Mouse (Mus musculus) CH12.LX (cell line): ENCODE measurements around the gene Dennd5a. TPM values are rescaled to one million over a fixed set of nuclear protein-coding genes. Genes with fewer than 3 reads are reported as not detected.

Experiments used
- DNase-seq: peaks from one replicate; pipeline ENCODE4 v3.0.0-alpha.2; 2013; ENCODE audit errors: extremely low read depth
- H3K27ac ChIP-seq: 2 replicates; pipeline ENCODE4 v1.5.1; 2012; ENCODE audit warnings: low read depth, mild to moderate bottlenecking, control low read depth, moderate library complexity; ENCODE audit not compliant: insufficient read depth
- H3K27me3 ChIP-seq: replicated peaks from 2 replicates; pipeline ENCODE3; 2012; ENCODE audit warnings: inconsistent platforms
- H3K36me3 ChIP-seq, 2 experiments: replicated peaks in 1 of 2; 2 replicates each; pipeline versions ENCODE3 to v1.6.1; 2012; ENCODE audit warnings: inconsistent platforms in 1 of 2, low read length in 1 of 2, mild to moderate bottlenecking in 1 of 2, mixed read lengths in 1 of 2, moderate library complexity in 1 of 2; ENCODE audit not compliant: control insufficient read depth in 1 of 2, insufficient read depth in 1 of 2
- H3K4me1 ChIP-seq, 2 experiments: 2 replicates each; pipeline ENCODE4 v1.6.1; 2012; ENCODE audit warnings: inconsistent platforms in 1 of 2, moderate library complexity in 1 of 2; ENCODE audit not compliant: insufficient read depth in 2 of 2, control insufficient read depth in 1 of 2
- H3K4me2 ChIP-seq: 2 replicates; pipeline ENCODE4 v1.6.1; 2012; ENCODE audit warnings: low read depth, mild to moderate bottlenecking, control low read depth; ENCODE audit not compliant: poor library complexity, insufficient read depth, severe bottlenecking
- H3K4me3 ChIP-seq, 3 experiments: fragments of 150-350 bp in 1 of 3; sonication (generic) in 1 of 3; replicated peaks in 1 of 3; 2 replicates each; pipeline versions ENCODE3 to v1.5.1; 2011 to 2012; ENCODE audit warnings: low read depth in 2 of 3, low read length in 2 of 3, mild to moderate bottlenecking in 2 of 3, moderate library complexity in 2 of 3, control low read depth in 1 of 3, improper control_type of control experiment in 1 of 3, inconsistent platforms in 1 of 3, mixed read lengths in 1 of 3; ENCODE audit not compliant: poor library complexity in 1 of 3
- H3K79me2 ChIP-seq: replicated peaks from 2 replicates; pipeline ENCODE4 v1.6.1; 2012; ENCODE audit warnings: mild to moderate bottlenecking, moderate library complexity; ENCODE audit not compliant: control insufficient read depth, poor library complexity, insufficient read depth, severe bottlenecking; ENCODE audit errors: extremely low read depth
- H3K9ac ChIP-seq: 2 replicates; pipeline ENCODE4 v1.6.1; 2012; ENCODE audit warnings: low read depth, mild to moderate bottlenecking, control low read depth, moderate library complexity; ENCODE audit not compliant: insufficient read depth
- H3K9me3 ChIP-seq: replicated peaks from 2 replicates; pipeline ENCODE3; 2012; ENCODE audit warnings: low read length, inconsistent platforms, mixed read lengths
- CTCF ChIP-seq, 2 experiments: IDR thresholded peaks in 1 of 2; conservative IDR thresholded peaks in 1 of 2; 2 replicates each; pipeline ENCODE4 v1.5.1; 2011 to 2012; ENCODE audit warnings: low read depth in 2 of 2, low read length in 2 of 2, improper control_type of control experiment in 1 of 2, inconsistent platforms in 1 of 2, mild to moderate bottlenecking in 1 of 2, moderate library complexity in 1 of 2
- E2F4 ChIP-seq: IDR thresholded peaks from 2 replicates; pipeline ENCODE4 v1.6.1; 2011; ENCODE audit warnings: low read depth, low read length, improper control_type of control experiment; ENCODE audit not compliant: insufficient replicate concordance
- ELF1 ChIP-seq: IDR thresholded peaks from 2 replicates; pipeline ENCODE4 v1.6.1; 2014; ENCODE audit warnings: low read depth, mild to moderate bottlenecking, inconsistent platforms, low read length, improper control_type of control experiment
- ETS1 ChIP-seq: conservative IDR thresholded peaks from 2 replicates; pipeline ENCODE4 v1.6.1; 2012; ENCODE audit warnings: low read depth, mild to moderate bottlenecking, inconsistent platforms, low read length, improper control_type of control experiment, moderate library complexity
- SIN3A ChIP-seq: IDR thresholded peaks from 2 replicates; pipeline ENCODE4 v1.6.1; 2012; ENCODE audit warnings: low read length, improper control_type of control experiment, inconsistent platforms
- USF1 ChIP-seq: IDR thresholded peaks from 2 replicates; pipeline ENCODE4 v1.6.1; 2014; ENCODE audit warnings: low read depth, mild to moderate bottlenecking, inconsistent platforms, low read length, improper control_type of control experiment
- USF2 ChIP-seq: conservative IDR thresholded peaks from 2 replicates; pipeline ENCODE4 v1.6.1; 2011; ENCODE audit warnings: low read depth, low read length, improper control_type of control experiment
- ZC3H11A ChIP-seq: IDR thresholded peaks from 2 replicates; pipeline ENCODE4 v1.6.1; 2012; ENCODE audit warnings: low read depth, mild to moderate bottlenecking, inconsistent platforms, low read length, improper control_type of control experiment
- ZNF384 ChIP-seq: IDR thresholded peaks from 2 replicates; pipeline ENCODE4 v1.6.1; 2012; ENCODE audit warnings: low read depth, low read length, improper control_type of control experiment, inconsistent platforms
- dilution Hi-C: fragments of 300-500 bp; cut with MboI; formaldehyde crosslinking; loops from 2 replicates; pipeline ENCODE4 v1.14.3; 2020; ENCODE audit warnings: low sequenced_read_pairs; ENCODE audit not compliant: extremely low pct_unique_long_range_greater_than_20kb, extremely low pct_ligation_motif_present
- in situ Hi-C: fragments of 300-500 bp; cut with MboI; formaldehyde crosslinking; loops from 3 replicates; pipeline ENCODE4 v1.14.3; 2019; ENCODE audit warnings: low sequenced_read_pairs, low pct_ligation_motif_present, low pct_unique_long_range_greater_than_20kb, mixed read lengths
- polyA plus RNA-seq: library from polyadenylated mRNA; unstranded; fragments of >175 nt; gene quantifications from 2 replicates; pipeline ENCODE4 v1.2.1, GENCODE M21; 2012; ENCODE audit warnings: low read depth; ENCODE audit not compliant: insufficient read length
- total RNA-seq, 2 experiments: library from RNA; depleted of rRNA; stranded (reverse); fragments of 300-350 nt in 1 of 2; fragments of >200 nt in 1 of 2; gene quantifications; 2 replicates each; pipeline ENCODE4 v1.2.3; 2012 to 2014

Gene Dennd5a
- total and polyA plus RNA-seq, 3 experiments = 20.7 to 29.5 (median 24.6) TPM

DNA sequence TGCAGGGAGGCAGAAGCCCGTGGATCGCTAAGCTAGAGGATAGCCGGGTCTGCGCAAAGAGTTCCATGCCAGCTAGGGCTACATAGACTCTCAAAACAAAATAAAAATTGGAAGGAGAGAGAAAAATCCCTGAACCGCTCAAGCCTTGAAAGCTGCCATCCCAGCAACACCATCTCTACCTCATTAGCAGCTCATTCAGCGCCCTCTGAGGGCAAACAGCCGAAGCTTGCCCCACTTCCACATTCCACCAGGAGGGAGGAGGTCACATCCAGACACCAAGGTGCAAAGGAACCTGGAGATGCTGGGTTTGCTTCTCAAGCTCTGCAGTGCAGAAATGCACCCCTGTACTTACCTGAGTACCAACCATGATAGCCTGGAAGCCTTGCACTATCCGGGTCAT is 84.2 kb downstream of the Dennd5a start:
- no peak overlapping the region for H3K4me2 ChIP-seq
- H3K4me1 ChIP-seq = peaks cover 3 to 11% of the 10 kb centered on the region in 2 experiments; a peak in 3 of 4 replicates
- DNase-seq = no peak
- TF ChIP-seq USF2 (no peak), CTCF (conservative IDR thresholded peaks at IDR 0.05 in 1 of 2, IDR thresholded peaks at IDR 0.05 in 1 of 2; ENCODE audit: low read depth in 2 of 2, low read length in 2 of 2) (0 out of 4 replicates have a peak, but pooled peaks of 1 of the 2 experiments have one; percentile 7)
- no peaks in the 10 kb centered on the region for H3K27me3 ChIP-seq
- no peaks in the 10 kb centered on the region for H3K36me3 ChIP-seq
- no peaks in the 10 kb centered on the region for H3K79me2 ChIP-seq
- H3K27ac ChIP-seq = no peak overlapping the region
- dilution Hi-C loops = no loop called here
- no peaks in the 10 kb centered on the region for H3K9me3 ChIP-seq
- in situ Hi-C loops = no loop called here
- H3K4me3 ChIP-seq = no peak overlapping the region
- H3K9ac ChIP-seq = no peak overlapping the region

DNA sequence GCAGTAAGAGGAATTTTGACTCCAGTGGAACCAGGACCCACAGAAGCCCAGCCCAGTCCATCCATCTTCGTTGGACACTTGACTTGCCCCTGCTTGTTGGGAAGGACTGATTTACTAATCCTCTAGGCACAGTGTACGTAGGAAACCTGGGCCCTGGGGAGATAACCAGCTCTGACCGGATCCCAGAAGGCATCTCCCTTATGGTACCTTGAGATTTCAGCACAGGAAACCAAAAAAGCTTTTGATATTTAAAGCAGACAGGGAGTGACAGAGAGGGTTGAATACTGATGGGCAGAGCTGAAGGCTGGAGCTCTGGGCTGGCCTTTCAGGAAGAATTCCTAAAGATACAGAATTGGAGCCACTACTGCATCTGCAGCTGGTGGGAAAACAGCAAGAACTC is 84.7 kb downstream of the Dennd5a start:
- no peak overlapping the region for H3K27ac ChIP-seq
- H3K79me2 ChIP-seq = no peaks in the 10 kb centered on the region
- H3K4me1 ChIP-seq = peaks cover 3 to 11% of the 10 kb centered on the region in 2 experiments; a peak in 3 of 4 replicates
- no peak for TF ChIP-seq SIN3A
- TF ChIP-seq ETS1 = no peak
- TF ChIP-seq USF1 = no peak
- TF ChIP-seq ELF1 = no peak
- no peak for TF ChIP-seq ZC3H11A
- H3K9ac ChIP-seq = no peak overlapping the region
- H3K4me2 ChIP-seq = no peak overlapping the region
- H3K27me3 ChIP-seq = no peaks in the 10 kb centered on the region
- dilution Hi-C loops (no loop called here), in situ Hi-C loops (no loop called here)
- DNase-seq = no peak
- no peaks in the 10 kb centered on the region for H3K36me3 ChIP-seq
- H3K9me3 ChIP-seq = no peaks in the 10 kb centered on the region
- H3K4me3 ChIP-seq = no peak overlapping the region

DNA sequence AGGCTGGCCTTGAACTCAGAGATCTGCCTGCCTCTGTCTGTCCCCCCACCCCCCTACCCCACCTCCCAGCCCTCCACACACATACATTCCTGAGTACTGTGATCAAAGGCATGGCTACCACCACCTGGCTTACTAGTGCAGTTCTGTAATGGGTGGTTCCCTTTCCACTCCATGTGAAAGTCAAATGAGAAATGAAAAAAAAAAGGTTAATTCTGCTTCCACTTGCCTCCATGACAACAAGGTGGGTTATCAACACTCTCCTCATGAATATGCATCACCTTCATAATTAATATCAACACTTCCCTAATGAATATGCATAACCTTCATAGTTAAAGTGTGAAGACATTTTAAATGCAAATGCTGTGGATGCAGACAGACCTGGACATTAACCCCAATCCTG is 85.2 kb downstream of the Dennd5a start:
- no peaks in the 10 kb centered on the region for H3K27me3 ChIP-seq
- no peaks in the 10 kb centered on the region for H3K36me3 ChIP-seq
- TF ChIP-seq E2F4 (no peak), ZNF384 (0 out of 2 replicates have a peak, but pooled peaks have one; percentile 20)
- H3K4me1 ChIP-seq = peaks cover 3 to 11% of the 10 kb centered on the region in 2 experiments; a peak in 3 of 4 replicates
- H3K9ac ChIP-seq = no peak overlapping the region
- dilution Hi-C loops (no loop called here), in situ Hi-C loops (no loop called here)
- H3K79me2 ChIP-seq = no peaks in the 10 kb centered on the region
- no peak for DNase-seq
- H3K4me3 ChIP-seq = no peak overlapping the region
- H3K4me2 ChIP-seq = no peak overlapping the region
- H3K27ac ChIP-seq = no peak overlapping the region
- no peaks in the 10 kb centered on the region for H3K9me3 ChIP-seq
